8 mouse cellular contexts compared by ENCODE assay signal in genomic region chr7:128298481-128299342, GRCm38 (mm10). TPM values are rescaled to one million over a fixed set of nuclear protein-coding genes. Genes with fewer than 3 reads are reported as not detected.
A peak's percentile ranks its signal among the peaks of the same experiment; 100 is the strongest.
DNase-seq lines count a peak whose midpoint lies in the region; ATAC-seq lines count a peak whose summit lies in the region.

No protein-coding gene starts in this region.

- 0 out of 2 replicates have a peak overlapping the region, but pooled peaks have one; percentile 90 for H3K9ac ChIP-seq in limb, embryonic 12.5 days (replicated peaks)

- WGBS in forebrain, embryonic 10.5 days = 82% methylated on average over 8 of the region's 8 CpGs
- 74% methylated on average over 8 of the region's 8 CpGs for WGBS in limb, embryonic 12.5 days

- peak overlapping the region; percentile 88 for H3K4me3 ChIP-seq in forebrain, embryonic 10.5 days
- peak overlapping the region; percentile 89 for H3K4me3 ChIP-seq in limb, embryonic 12.5 days (replicated peaks)

- ATAC-seq in limb, embryonic 12.5 days (ENCODE audit: insufficient number of reproducible peaks, insufficient read depth, low FRiP score, low TSS enrichment, low read depth) = peak; percentile 52

- H3K27me3 ChIP-seq in forebrain, embryonic 10.5 days (ENCODE audit: poor library complexity, severe bottlenecking) = peaks cover 9% of the 10 kb centered on the region; the same call in 1 of the 2 replicates
- no peaks in the 10 kb centered on the region for H3K27me3 ChIP-seq in limb, embryonic 12.5 days

- H3K4me1 ChIP-seq in forebrain, embryonic 10.5 days = peaks cover 31% of the 10 kb centered on the region
- peaks cover 30% of the 10 kb centered on the region for H3K4me1 ChIP-seq in limb, embryonic 12.5 days (replicated peaks)

- peak; percentile 67 for DNase-seq in lung, postnatal 10 days
- DNase-seq in lung, adult 18-20 months = no peak
- DNase-seq in forebrain, embryonic 10.5 days (ENCODE audit: extremely low spot score, low spot score) = no peak
- peak; percentile 13 for DNase-seq in retina, embryonic 14.5 days (ENCODE audit: low spot score)
- DNase-seq in thymus, postnatal 0 days (ENCODE audit: low spot score) = no peak
- DNase-seq in cerebellum, postnatal 10 days = no peak
- DNase-seq in embryo, embryonic 11 days = no peak

- H3K36me3 ChIP-seq in forebrain, embryonic 10.5 days (replicated peaks) = peaks cover 17% of the 10 kb centered on the region
- peaks cover 16% of the 10 kb centered on the region for H3K36me3 ChIP-seq in limb, embryonic 12.5 days

- H3K27ac ChIP-seq in forebrain, embryonic 10.5 days = peak overlapping the region; percentile 92
- H3K27ac ChIP-seq in limb, embryonic 12.5 days = peak overlapping the region; percentile 89; the same call in 1 of the 2 replicates

- no peaks in the 10 kb centered on the region for H3K9me3 ChIP-seq in forebrain, embryonic 10.5 days
- H3K9me3 ChIP-seq in limb, embryonic 12.5 days = no peaks in the 10 kb centered on the region

- peak overlapping the region; percentile 84 for H3K4me2 ChIP-seq in limb, embryonic 12.5 days

RNA-seq across cellular contexts. Expression of gene BC017158, which starts 0.7 kb away (rescaled TPM):
- polyA plus RNA-seq in forebrain, embryonic 10.5 days (2016; fragmentation: Nextera tagmentation; extraction: Ambion mirVana) = 22.0 and 26.2 TPM in 2 replicates
- 22.5 and 28.0 TPM in 2 replicates for polyA plus RNA-seq in limb, embryonic 12.5 days (2016; fragmentation: Nextera tagmentation; extraction: Ambion mirVana)
- 9.0 and 10.0 TPM in 2 replicates for polyA plus RNA-seq in thymus, postnatal 0 days (2015; fragmentation: Nextera tagmentation; extraction: Ambion mirVana)

RNA-seq across cellular contexts. Expression of gene Slc5a2, which starts 33.3 kb away (rescaled TPM):
- polyA plus RNA-seq in forebrain, embryonic 10.5 days (2016; fragmentation: Nextera tagmentation; extraction: Ambion mirVana) = 0.28 TPM in 1 of 2 replicates, not detected in the other
- polyA plus RNA-seq in limb, embryonic 12.5 days (2016; fragmentation: Nextera tagmentation; extraction: Ambion mirVana) = not detected in 2 replicates
- not detected in 2 replicates for polyA plus RNA-seq in thymus, postnatal 0 days (2015; fragmentation: Nextera tagmentation; extraction: Ambion mirVana)

RNA-seq across cellular contexts. Expression of gene Tgfb1i1, which starts 52.1 kb away (rescaled TPM):
- polyA plus RNA-seq in forebrain, embryonic 10.5 days (2016; fragmentation: Nextera tagmentation; extraction: Ambion mirVana) = 22.5 and 23.3 TPM in 2 replicates
- 22.3 and 27.7 TPM in 2 replicates for polyA plus RNA-seq in limb, embryonic 12.5 days (2016; fragmentation: Nextera tagmentation; extraction: Ambion mirVana)
- 12.7 and 13.9 TPM in 2 replicates for polyA plus RNA-seq in thymus, postnatal 0 days (2015; fragmentation: Nextera tagmentation; extraction: Ambion mirVana)

Comparison
In these comparisons a context has a peak if more than half of its experiments do, and no peak if none do; other contexts are left out.
1. DNase-seq: peak in lung, postnatal 10 days (single experiment) and retina, embryonic 14.5 days (single experiment); none in lung, adult 18-20 months (0 of 2), forebrain, embryonic 10.5 days (single experiment), thymus, postnatal 0 days (single experiment), cerebellum, postnatal 10 days (0 of 2) and embryo, embryonic 11 days (single experiment).